Mouse (Mus musculus) thymus, postnatal 14 days (tissue): ENCODE results near the gene Ccl21a.
"Not testable (repeated sequence)": the region's sequence is repeated elsewhere in the genome, so short reads cannot be mapped to it uniquely, and the experiment has no call there.

Source experiments
- DNase-seq: peaks from one replicate; pipeline ENCODE4 v3.0.0; 2021

The Ccl21a gene

GRCm38 (mm10) chr4:42773893-42774292, at the start of gene Ccl21a:
Gene Ccl21a (minus strand): TSS chr4:42773993.
- DNase-seq, result not testable (repeated sequence)

GRCm38 (mm10) chr4:42756477-42756876, 17.3 kb downstream of the Ccl21a start, which contains the start of gene Ccl19:
Gene Ccl19 (minus strand): TSS chr4:42756577.
- DNase-seq, result not testable (repeated sequence)

DNA sequence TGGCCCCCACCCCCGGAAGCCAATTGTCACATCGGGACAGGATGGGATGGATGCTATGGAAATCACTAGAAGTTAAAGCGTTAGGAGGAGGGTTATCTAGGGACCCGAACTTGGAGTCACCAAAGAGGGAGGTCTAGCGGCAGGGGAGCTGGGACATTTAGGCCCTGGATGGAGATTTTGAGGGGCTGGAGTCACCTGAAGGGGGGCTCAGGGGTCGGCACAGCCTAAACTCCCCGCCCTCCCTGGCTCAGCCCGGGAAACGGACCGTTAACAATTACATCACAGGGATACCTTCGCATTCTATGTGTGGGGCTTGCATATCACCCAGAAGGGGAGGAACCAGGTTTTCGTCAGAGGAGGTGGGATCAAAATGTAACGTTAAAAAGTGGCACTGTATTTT, 38.5 kb downstream of the Ccl21a start, which contains the start of gene 4930578G10Rik:
4930578G10Rik (plus strand) TSS at position 301 of the 400 bp plus-strand sequence.
- DNase-seq, result not testable (repeated sequence)
